ENCODE assay signal across 13 mouse cellular contexts in the genomic region with DNA sequence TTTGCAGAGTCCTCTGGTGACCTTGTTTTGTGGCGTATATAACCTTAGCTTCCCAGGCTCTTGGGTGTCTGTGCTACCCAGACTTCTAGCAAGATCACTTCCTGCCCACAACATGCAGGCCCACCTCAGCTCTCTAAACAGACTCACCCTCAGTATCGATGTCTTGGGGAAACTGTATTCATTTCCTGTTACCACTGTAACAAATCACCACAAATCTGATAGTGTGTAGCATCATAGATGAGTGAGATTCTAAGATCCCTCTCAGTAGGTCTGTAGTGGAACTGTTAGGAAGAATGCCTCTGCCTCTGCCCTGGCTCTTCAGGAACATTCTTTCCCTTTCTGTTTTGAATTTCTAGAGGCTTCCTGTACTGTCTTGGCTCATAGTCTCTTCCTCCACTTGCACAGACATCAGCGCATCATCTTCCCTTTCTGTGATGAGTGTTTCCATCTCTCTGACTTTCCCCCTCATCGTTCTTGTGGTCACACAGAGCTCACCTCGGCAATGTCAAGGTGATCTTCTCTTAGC.
A peak's percentile ranks its signal among the peaks of the same experiment; 100 is the strongest.
DNase-seq lines count a peak whose midpoint lies in the region; ATAC-seq and TF ChIP-seq lines count a peak whose summit lies in the region.
"Had no signal": no experiment of that assay in that cellular context is flagged by ENCODE, and none has a peak within 500 bp of the region (broad histone marks: within the 10 kb centered on the region; RNA-seq: fewer than 3 reads in every experiment).

No protein-coding gene starts in this region.

- no peaks in the 10 kb centered on the region for H3K36me3 ChIP-seq in heart, embryonic 12.5 days
- no peaks in the 10 kb centered on the region for H3K36me3 ChIP-seq in spleen, adult 2 months (ENCODE audit: control insufficient read depth, insufficient read depth, low read length)
- no peaks in the 10 kb centered on the region for H3K36me3 ChIP-seq in midbrain, embryonic 11.5 days (ENCODE audit: control insufficient read depth, insufficient read depth, low read length)
- H3K36me3 ChIP-seq: limb, embryonic 12.5 days; neural tube, embryonic 15.5 days had no signal

- peak overlapping the region; percentile 47; the same call in 1 of the 2 replicates for H3K4me2 ChIP-seq in heart, embryonic 12.5 days
- H3K4me2 ChIP-seq in midbrain, embryonic 11.5 days, result no peak overlapping the region
- H3K4me2 ChIP-seq: neural tube, embryonic 15.5 days had no signal

- TF ChIP-seq POLR2A in spleen, adult 2 months (IDR thresholded peaks at IDR 0.05; ENCODE audit: low read depth, low read length), result no peak; the same call in 1 of the 2 replicates

- no peak for ATAC-seq in heart, embryonic 12.5 days (ENCODE audit: insufficient number of reproducible peaks, low FRiP score)
- ATAC-seq in monocyte, adult 5-6 weeks (replicated peaks; ENCODE audit: insufficient number of reproducible peaks, low FRiP score, low TSS enrichment, poor library complexity, severe bottlenecking), result peak; percentile 66; the same call in 1 of the 2 replicates
- ATAC-seq in midbrain, embryonic 11.5 days (ENCODE audit: low FRiP score), result no peak
- ATAC-seq: forebrain, embryonic 14.5 days had no signal

- DNase-seq in heart, postnatal 36 days, result no peak
- DNase-seq in spleen, adult 2 months (ENCODE audit: low read depth in 1 of 2, low spot score in 2 of 2), result peak; percentile 18 to 43
- DNase-seq in spleen, adult 18-20 months, result no peak
- no peak for DNase-seq in embryo, embryonic 11 days
- no peak for DNase-seq in midbrain, embryonic 11.5 days (ENCODE audit: low spot score, missing footprints)
- DNase-seq in cerebellum, adult 8-10 months, result no peak
- DNase-seq: adrenal gland, postnatal 10 days; cerebellum, postnatal 36 days had no signal

- intact Hi-C loops in heart, postnatal 36 days (cut with DNase I), result no loop called here

- H3K4me3 ChIP-seq in heart, embryonic 12.5 days, result no peak overlapping the region
- no peak overlapping the region for H3K4me3 ChIP-seq in spleen, adult 2 months (ENCODE audit: extremely low read depth, insufficient read depth, insufficient read length)
- H3K4me3 ChIP-seq in midbrain, embryonic 11.5 days (ENCODE audit: low read depth, low read length), result no peak overlapping the region
- H3K4me3 ChIP-seq: limb, embryonic 12.5 days; neural tube, embryonic 15.5 days had no signal

- peak overlapping the region; percentile 38 for H3K9ac ChIP-seq in heart, embryonic 12.5 days
- no peak overlapping the region for H3K9ac ChIP-seq in midbrain, embryonic 11.5 days (ENCODE audit: low read length)
- H3K9ac ChIP-seq: limb, embryonic 12.5 days; neural tube, embryonic 15.5 days had no signal

- peak overlapping the region; percentile 83 for H3K27ac ChIP-seq in heart, embryonic 12.5 days (ENCODE audit: poor library complexity, severe bottlenecking)
- H3K27ac ChIP-seq in spleen, adult 2 months (ENCODE audit: insufficient read depth, low read length), result peak overlapping the region; percentile 79
- H3K27ac ChIP-seq in midbrain, embryonic 11.5 days (ENCODE audit: low read depth, low read length), result no peak overlapping the region
- H3K27ac ChIP-seq: neural tube, embryonic 15.5 days had no signal

- 60% methylated on average over 5 of the region's 5 CpGs for WGBS in heart, embryonic 12.5 days
- WGBS in spleen, adult 2 months, result 27% methylated on average over 5 of the region's 5 CpGs
- 89% methylated on average over 5 of the region's 5 CpGs for WGBS in midbrain, embryonic 11.5 days

- H3K27me3 ChIP-seq in heart, embryonic 12.5 days (replicated peaks), result no peaks in the 10 kb centered on the region
- H3K27me3 ChIP-seq in spleen, adult 2 months (ENCODE audit: control insufficient read depth, insufficient read depth, low read length), result no peaks in the 10 kb centered on the region
- no peaks in the 10 kb centered on the region for H3K27me3 ChIP-seq in midbrain, embryonic 11.5 days (ENCODE audit: control insufficient read depth, insufficient read depth, low read length)
- H3K27me3 ChIP-seq: neural tube, embryonic 15.5 days had no signal

- H3K9me3 ChIP-seq in heart, embryonic 12.5 days (replicated peaks), result no peaks in the 10 kb centered on the region
- H3K9me3 ChIP-seq in midbrain, embryonic 11.5 days (ENCODE audit: control insufficient read depth, low read length), result no peaks in the 10 kb centered on the region
- H3K9me3 ChIP-seq: limb, embryonic 12.5 days; neural tube, embryonic 15.5 days had no signal

- TF ChIP-seq CTCF in spleen, adult 2 months (IDR thresholded peaks at IDR 0.05; ENCODE audit: extremely low read depth, insufficient read depth, insufficient read length, insufficient replicate concordance), result no peak

- peaks cover 79% of the 10 kb centered on the region for H3K4me1 ChIP-seq in heart, embryonic 12.5 days (replicated peaks)
- H3K4me1 ChIP-seq in spleen, adult 2 months (ENCODE audit: control insufficient read depth, insufficient read depth, insufficient read length), result peaks cover 4% of the 10 kb centered on the region; the same call in 1 of the 2 replicates
- H3K4me1 ChIP-seq in midbrain, embryonic 11.5 days (ENCODE audit: control insufficient read depth, insufficient read depth, low read length), result no peaks in the 10 kb centered on the region

Comparison
In these comparisons a context has a peak if more than half of its experiments do, and no peak if none do; other contexts are left out.
1. DNase-seq: peak in spleen, adult 2 months (2 of 2); none in heart, postnatal 36 days (0 of 2), spleen, adult 18-20 months (0 of 2), embryo, embryonic 11 days (single experiment), midbrain, embryonic 11.5 days (single experiment) and cerebellum, adult 8-10 months (single experiment).